Mouse (Mus musculus): ENCODE results near the gene Srcin1. TPM values are rescaled to one million over a fixed set of nuclear protein-coding genes. Genes with fewer than 3 reads are reported as not detected.

Gene Srcin1
- polyA plus RNA-seq, 1 experiment = 47.1 TPM

GRCm38 (mm10) chr11:97536835-97537579 lies 39.0 kb downstream of the Srcin1 start:
- Histone ChIP-seq H3K27me3 (ENCODE audit: control insufficient read depth, insufficient read depth, low read length) (peaks cover 2% of the 10 kb centered on the region), H3K27ac (ENCODE audit: control insufficient read depth, insufficient read depth, low read depth, low read length) (no peak overlapping the region), H3K36me3 (ENCODE audit: control insufficient read depth, insufficient read depth, low read length) (no peaks in the 10 kb centered on the region), H3K4me1 (ENCODE audit: control insufficient read depth, insufficient read depth, low read length) (peaks cover 16% of the 10 kb centered on the region), H3K4me3 (ENCODE audit: control insufficient read depth, low read depth, low read length) (peak overlapping the region; percentile 35)
- TF ChIP-seq CTCF (IDR thresholded peaks at IDR 0.05; ENCODE audit: control insufficient read depth, insufficient read depth, insufficient replicate concordance, low read depth, low read length) (no peak), POLR2A (IDR thresholded peaks at IDR 0.05; ENCODE audit: control insufficient read depth, low read depth, low read length) (no peak)

- H3K27me3 ChIP-seq (ENCODE audit: control insufficient read depth, insufficient read depth, low read length) = peaks cover 2% of the 10 kb centered on the region
- TF ChIP-seq POLR2A (IDR thresholded peaks at IDR 0.05; ENCODE audit: control insufficient read depth, low read depth, low read length) = no peak
- TF ChIP-seq CTCF (IDR thresholded peaks at IDR 0.05; ENCODE audit: control insufficient read depth, insufficient read depth, insufficient replicate concordance, low read depth, low read length) = no peak
- no peak overlapping the region for H3K27ac ChIP-seq (ENCODE audit: control insufficient read depth, insufficient read depth, low read depth, low read length)
- H3K4me1 ChIP-seq (ENCODE audit: control insufficient read depth, insufficient read depth, low read length) = peaks cover 20% of the 10 kb centered on the region
- no peaks in the 10 kb centered on the region for H3K36me3 ChIP-seq (ENCODE audit: control insufficient read depth, insufficient read depth, low read length)
- peak overlapping the region; percentile 35 for H3K4me3 ChIP-seq (ENCODE audit: control insufficient read depth, low read depth, low read length)
Measured at GRCm38 (mm10) chr11:97536083-97536747, 39.8 kb downstream of the Srcin1 start.

- Histone ChIP-seq H3K27me3 (ENCODE audit: control insufficient read depth, insufficient read depth, low read length) (peaks cover 2% of the 10 kb centered on the region), H3K4me3 (ENCODE audit: control insufficient read depth, low read depth, low read length) (peak overlapping the region; percentile 36), H3K4me1 (ENCODE audit: control insufficient read depth, insufficient read depth, low read length) (peaks cover 20% of the 10 kb centered on the region), H3K27ac (ENCODE audit: control insufficient read depth, insufficient read depth, low read depth, low read length) (no peak overlapping the region), H3K36me3 (ENCODE audit: control insufficient read depth, insufficient read depth, low read length) (no peaks in the 10 kb centered on the region)
- TF ChIP-seq CTCF (IDR thresholded peaks at IDR 0.05; ENCODE audit: control insufficient read depth, insufficient read depth, insufficient replicate concordance, low read depth, low read length) = no peak
- no peak for TF ChIP-seq POLR2A (IDR thresholded peaks at IDR 0.05; ENCODE audit: control insufficient read depth, low read depth, low read length)
Measured at GRCm38 (mm10) chr11:97535660-97536059, 40.3 kb downstream of the Srcin1 start.

- no peaks in the 10 kb centered on the region for H3K36me3 ChIP-seq (ENCODE audit: control insufficient read depth, insufficient read depth, low read length)
- peaks cover 20% of the 10 kb centered on the region for H3K4me1 ChIP-seq (ENCODE audit: control insufficient read depth, insufficient read depth, low read length)
- TF ChIP-seq CTCF (IDR thresholded peaks at IDR 0.05; ENCODE audit: control insufficient read depth, insufficient read depth, insufficient replicate concordance, low read depth, low read length) (no peak), POLR2A (IDR thresholded peaks at IDR 0.05; ENCODE audit: control insufficient read depth, low read depth, low read length) (no peak)
- peaks cover 2% of the 10 kb centered on the region for H3K27me3 ChIP-seq (ENCODE audit: control insufficient read depth, insufficient read depth, low read length)
- no peak overlapping the region for H3K27ac ChIP-seq (ENCODE audit: control insufficient read depth, insufficient read depth, low read depth, low read length)
- peak overlapping the region; percentile 76 for H3K4me3 ChIP-seq (ENCODE audit: control insufficient read depth, low read depth, low read length)
Measured at GRCm38 (mm10) chr11:97535308-97535630, 40.7 kb downstream of the Srcin1 start.

- no peak overlapping the region for H3K27ac ChIP-seq (ENCODE audit: control insufficient read depth, insufficient read depth, low read depth, low read length)
- no peak for TF ChIP-seq POLR2A (IDR thresholded peaks at IDR 0.05; ENCODE audit: control insufficient read depth, low read depth, low read length)
- TF ChIP-seq CTCF (IDR thresholded peaks at IDR 0.05; ENCODE audit: control insufficient read depth, insufficient read depth, insufficient replicate concordance, low read depth, low read length) = no peak
Measured at GRCm38 (mm10) chr11:97534442-97535307, 41.3 kb downstream of the Srcin1 start.

GRCm38 (mm10) chr11:97533653-97534052 lies 42.3 kb downstream of the Srcin1 start:
- no peaks in the 10 kb centered on the region for H3K36me3 ChIP-seq (ENCODE audit: control insufficient read depth, insufficient read depth, low read length)
- H3K4me3 ChIP-seq (ENCODE audit: control insufficient read depth, low read depth, low read length) = no peak overlapping the region
- H3K27ac ChIP-seq (ENCODE audit: control insufficient read depth, insufficient read depth, low read depth, low read length) = no peak overlapping the region
- TF ChIP-seq CTCF (IDR thresholded peaks at IDR 0.05; ENCODE audit: control insufficient read depth, insufficient read depth, insufficient replicate concordance, low read depth, low read length) (no peak), POLR2A (IDR thresholded peaks at IDR 0.05; ENCODE audit: control insufficient read depth, low read depth, low read length) (no peak)
- peaks cover 2% of the 10 kb centered on the region for H3K27me3 ChIP-seq (ENCODE audit: control insufficient read depth, insufficient read depth, low read length)
- peaks cover 20% of the 10 kb centered on the region for H3K4me1 ChIP-seq (ENCODE audit: control insufficient read depth, insufficient read depth, low read length)

More at GRCm38 (mm10) chr11:97534442-97535307, 41.3 kb downstream of the Srcin1 start:
- H3K4me1 ChIP-seq (ENCODE audit: control insufficient read depth, insufficient read depth, low read length) = peaks cover 20% of the 10 kb centered on the region
- no peaks in the 10 kb centered on the region for H3K36me3 ChIP-seq (ENCODE audit: control insufficient read depth, insufficient read depth, low read length)
- peaks cover 2% of the 10 kb centered on the region for H3K27me3 ChIP-seq (ENCODE audit: control insufficient read depth, insufficient read depth, low read length)
- peak overlapping the region; percentile 76 for H3K4me3 ChIP-seq (ENCODE audit: control insufficient read depth, low read depth, low read length)

All from testis, adult 2 months (tissue).